Mouse (Mus musculus) lung, postnatal 0 days (tissue): Measurements from ENCODE around the gene Tex22.

Source experiments
- CTCF ChIP-seq: IDR thresholded peaks from 2 replicates; pipeline ENCODE4 v1.5.1; 2016; ENCODE audit warnings: antibody characterized with exemption, mild to moderate bottlenecking
- EP300 ChIP-seq: IDR thresholded peaks from 2 replicates; pipeline ENCODE4 v1.6.1; 2016; ENCODE audit warnings: antibody characterized with exemption, mild to moderate bottlenecking, control low read depth

DNA sequence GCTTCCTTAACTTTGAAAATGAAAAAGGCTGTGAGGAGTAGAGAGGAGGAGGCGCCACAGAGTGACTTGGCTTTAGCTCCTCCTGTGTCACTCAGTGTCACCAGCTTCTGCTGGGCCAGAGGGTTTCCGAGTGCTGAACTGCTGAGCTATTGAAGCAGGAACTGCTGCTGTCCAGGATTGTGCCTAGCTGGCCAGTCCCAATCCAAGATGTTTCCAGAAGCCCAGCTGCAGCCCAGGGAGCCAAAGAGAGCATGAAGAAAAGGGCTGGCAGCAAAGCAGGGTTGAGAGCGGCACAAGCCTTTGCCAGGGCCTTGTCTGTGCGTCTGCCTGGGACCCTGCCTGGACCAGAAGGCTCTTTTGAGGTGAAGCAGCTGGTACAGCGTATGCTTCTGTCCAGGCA lies 26.2 kb upstream of the Tex22 start:
- TF ChIP-seq CTCF (no peak), EP300 (no peak)
